Mouse (Mus musculus): ENCODE measurements at regions not wholly inside any gene's neighbourhood (a gene's known extent, or its start where the extent isn't known, plus 50 kb on each side); places are given as distances from the start of the nearest gene placed in this dataset.
A peak's percentile ranks its signal among the peaks of the same experiment; 100 is the strongest.

DNA sequence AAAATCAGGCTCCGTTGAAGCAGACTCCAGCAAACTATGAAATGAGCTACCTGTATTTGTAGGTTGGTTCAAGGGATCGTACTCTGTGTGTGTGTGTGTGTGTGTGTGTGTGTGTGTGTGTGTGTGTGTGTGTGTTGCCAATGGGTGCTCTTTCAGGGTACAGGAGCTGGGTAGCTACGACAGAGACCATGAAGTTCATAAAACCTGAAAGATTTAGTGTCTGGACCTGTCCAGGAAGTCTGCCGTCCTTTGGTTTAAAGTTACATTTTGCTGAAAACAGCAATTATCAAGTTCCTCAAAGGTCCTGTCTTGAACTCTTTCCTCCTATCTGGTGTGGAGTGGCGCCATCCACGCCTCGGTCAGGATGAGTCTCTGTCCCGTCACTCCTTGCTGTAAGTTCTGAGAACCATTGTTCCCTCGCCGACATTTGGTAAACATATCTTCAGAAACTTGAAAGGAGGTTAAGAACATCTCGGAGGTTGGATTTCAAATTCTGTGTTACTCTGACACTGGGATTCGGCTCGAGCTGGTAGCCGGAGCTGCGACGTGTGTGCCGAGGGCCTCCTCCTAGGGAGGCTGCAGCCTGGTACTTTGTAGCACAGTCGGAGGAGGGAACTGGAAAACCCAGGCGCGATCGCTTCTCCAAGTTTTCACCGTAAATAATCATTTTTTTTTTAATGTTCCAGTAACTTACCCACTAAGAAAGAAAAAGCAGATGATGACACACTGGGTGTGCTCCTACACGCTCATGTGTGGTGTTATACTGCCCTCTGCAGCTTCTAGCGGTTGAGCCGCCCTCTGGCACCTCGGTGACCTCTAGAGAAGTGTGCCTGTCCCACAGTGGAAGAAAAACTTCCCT is 107.8 kb upstream of the N6amt1 start:
- Histone ChIP-seq H3K4me3 (replicated peaks in 1 of 3; ENCODE audit: low read depth in 2 of 3, low read length in 2 of 3, poor library complexity in 1 of 3) (no peak overlapping the region), H3K9me3 (replicated peaks; ENCODE audit: low read length) (no peaks in the 10 kb centered on the region), H3K27ac (ENCODE audit: insufficient read depth, low read depth) (no peak overlapping the region), H3K79me2 (replicated peaks; ENCODE audit: control insufficient read depth, extremely low read depth, insufficient read depth, poor library complexity, severe bottlenecking) (no peaks in the 10 kb centered on the region), H3K27me3 (replicated peaks) (no peaks in the 10 kb centered on the region), H3K4me2 (ENCODE audit: insufficient read depth, low read depth, poor library complexity, severe bottlenecking) (peak overlapping the region; percentile 81), H3K9ac (ENCODE audit: insufficient read depth, low read depth) (0 out of 2 replicates have a peak overlapping the region, but pooled peaks have one; percentile 5), H3K4me1 (ENCODE audit: control insufficient read depth in 1 of 2, insufficient read depth in 2 of 2) (peaks cover 0 to 11% of the 10 kb centered on the region in 2 experiments; a peak in 1 of 4 replicates), H3K36me3 (replicated peaks in 1 of 2; ENCODE audit: control insufficient read depth in 1 of 2, insufficient read depth in 1 of 2, low read length in 1 of 2) (no peaks in the 10 kb centered on the region)
- peak; percentile 72 for DNase-seq (ENCODE audit: extremely low read depth)
- TF ChIP-seq CHD1 (IDR thresholded peaks at IDR 0.05; ENCODE audit: low read depth, low read length) (no peak), ETS1 (conservative IDR thresholded peaks at IDR 0.05; ENCODE audit: low read depth, low read length) (no peak), ZKSCAN1 (IDR thresholded peaks at IDR 0.05; ENCODE audit: borderline replicate concordance, low read depth, low read length) (peak; percentile 94), ZNF384 (IDR thresholded peaks at IDR 0.05; ENCODE audit: low read depth, low read length) (peak; percentile 78), JUN (IDR thresholded peaks at IDR 0.05; ENCODE audit: insufficient read depth, low read depth, low read length) (no peak), KAT2A (IDR thresholded peaks at IDR 0.05; ENCODE audit: insufficient replicate concordance, low read length) (no peak), POLR2AphosphoS2 (IDR thresholded peaks at IDR 0.05; ENCODE audit: low read depth, low read length) (no peak), ELF1 (IDR thresholded peaks at IDR 0.05; ENCODE audit: low read depth, low read length) (no peak), RCOR1 (conservative IDR thresholded peaks at IDR 0.05; ENCODE audit: low read depth, low read length) (no peak), NELFE (IDR thresholded peaks at IDR 0.05; ENCODE audit: low read depth, low read length) (no peak; the same call in 1 of the 2 replicates), MAX (IDR thresholded peaks at IDR 0.05; ENCODE audit: low read length) (no peak), USF2 (conservative IDR thresholded peaks at IDR 0.05; ENCODE audit: low read depth, low read length) (no peak), MAZ (IDR thresholded peaks at IDR 0.05; ENCODE audit: low read depth, low read length) (no peak), CTCF (conservative IDR thresholded peaks at IDR 0.05 in 1 of 2, IDR thresholded peaks at IDR 0.05 in 1 of 2; ENCODE audit: low read depth in 2 of 2, low read length in 2 of 2) (peak; percentile 50 to 94; a peak in 3 of 4 replicates), CHD2 (IDR thresholded peaks at IDR 0.05; ENCODE audit: low read length) (no peak), BHLHE40 (IDR thresholded peaks at IDR 0.05; ENCODE audit: low read depth, low read length) (peak; percentile 43; the same call in 1 of the 2 replicates), IRF4 (IDR thresholded peaks at IDR 0.05; ENCODE audit: low read depth, low read length) (peak; percentile 58), E2F4 (IDR thresholded peaks at IDR 0.05; ENCODE audit: insufficient replicate concordance, low read depth, low read length) (no peak), MEF2A (IDR thresholded peaks at IDR 0.05; ENCODE audit: borderline replicate concordance, low read depth, low read length) (0 out of 2 replicates have a peak, but pooled peaks have one; percentile 25), SMC3 (IDR thresholded peaks at IDR 0.05; ENCODE audit: low read depth, low read length) (peak; percentile 94), HCFC1 (IDR thresholded peaks at IDR 0.05; ENCODE audit: low read depth, low read length) (no peak), SIN3A (IDR thresholded peaks at IDR 0.05; ENCODE audit: low read length) (no peak), ZMIZ1 (IDR thresholded peaks at IDR 0.05; ENCODE audit: low read depth, low read length) (no peak), MXI1 (IDR thresholded peaks at IDR 0.05; ENCODE audit: low read depth, low read length) (no peak), POLR2A (IDR thresholded peaks at IDR 0.05; ENCODE audit: low read depth, low read length) (no peak), ZC3H11A (IDR thresholded peaks at IDR 0.05; ENCODE audit: low read depth, low read length) (peak; percentile 85), USF1 (IDR thresholded peaks at IDR 0.05; ENCODE audit: low read depth, low read length) (no peak), EP300 (IDR thresholded peaks at IDR 0.05; ENCODE audit: low read length) (no peak), TBP (conservative IDR thresholded peaks at IDR 0.05; ENCODE audit: low read depth, low read length) (no peak), MAFK (IDR thresholded peaks at IDR 0.05; ENCODE audit: insufficient replicate concordance, low read length) (no peak), TCF12 (IDR thresholded peaks at IDR 0.05; ENCODE audit: low read depth, low read length) (0 out of 2 replicates have a peak, but pooled peaks have one; percentile 15), MYC (IDR thresholded peaks at IDR 0.05; ENCODE audit: low read depth, low read length) (no peak), RAD21 (IDR thresholded peaks at IDR 0.05; ENCODE audit: low read depth, low read length) (no peak; the same call in none of the 2 replicates), JUND (conservative IDR thresholded peaks at IDR 0.05; ENCODE audit: low read depth, low read length) (no peak), NRF1 (IDR thresholded peaks at IDR 0.05; ENCODE audit: low read depth, low read length) (0 out of 2 replicates have a peak, but pooled peaks have one; percentile 17)
- dilution Hi-C loops (cut with MboI; ENCODE audit: extremely low pct_ligation_motif_present, extremely low pct_unique_long_range_greater_than_20kb, low sequenced_read_pairs) (no loop called here), in situ Hi-C loops (cut with MboI; ENCODE audit: low pct_ligation_motif_present, low pct_unique_long_range_greater_than_20kb, low sequenced_read_pairs) (loop anchor here (25.0 kb wide), 5 partner anchors 109 to 834 kb away; no protein-coding TSS in a partner anchor)

All from CH12.LX (cell line).